Mouse (Mus musculus) cerebellum, postnatal 14 days (tissue): Measurements from ENCODE around the gene Ccdc154.

Experiments
- DNase-seq, 2 experiments: peaks; one replicate each; pipeline ENCODE4 v3.0.0; 2021; ENCODE audit warnings: mixed read lengths in 2 of 2

The Ccdc154 gene

GRCm38 (mm10) chr17:25184961-25185360 is 22.7 kb downstream of the Ccdc154 start:
- DNase-seq, result no peak

GRCm38 (mm10) chr17:25187784-25188149 is 25.5 kb downstream of the Ccdc154 start:
- DNase-seq, result no peak

DNA sequence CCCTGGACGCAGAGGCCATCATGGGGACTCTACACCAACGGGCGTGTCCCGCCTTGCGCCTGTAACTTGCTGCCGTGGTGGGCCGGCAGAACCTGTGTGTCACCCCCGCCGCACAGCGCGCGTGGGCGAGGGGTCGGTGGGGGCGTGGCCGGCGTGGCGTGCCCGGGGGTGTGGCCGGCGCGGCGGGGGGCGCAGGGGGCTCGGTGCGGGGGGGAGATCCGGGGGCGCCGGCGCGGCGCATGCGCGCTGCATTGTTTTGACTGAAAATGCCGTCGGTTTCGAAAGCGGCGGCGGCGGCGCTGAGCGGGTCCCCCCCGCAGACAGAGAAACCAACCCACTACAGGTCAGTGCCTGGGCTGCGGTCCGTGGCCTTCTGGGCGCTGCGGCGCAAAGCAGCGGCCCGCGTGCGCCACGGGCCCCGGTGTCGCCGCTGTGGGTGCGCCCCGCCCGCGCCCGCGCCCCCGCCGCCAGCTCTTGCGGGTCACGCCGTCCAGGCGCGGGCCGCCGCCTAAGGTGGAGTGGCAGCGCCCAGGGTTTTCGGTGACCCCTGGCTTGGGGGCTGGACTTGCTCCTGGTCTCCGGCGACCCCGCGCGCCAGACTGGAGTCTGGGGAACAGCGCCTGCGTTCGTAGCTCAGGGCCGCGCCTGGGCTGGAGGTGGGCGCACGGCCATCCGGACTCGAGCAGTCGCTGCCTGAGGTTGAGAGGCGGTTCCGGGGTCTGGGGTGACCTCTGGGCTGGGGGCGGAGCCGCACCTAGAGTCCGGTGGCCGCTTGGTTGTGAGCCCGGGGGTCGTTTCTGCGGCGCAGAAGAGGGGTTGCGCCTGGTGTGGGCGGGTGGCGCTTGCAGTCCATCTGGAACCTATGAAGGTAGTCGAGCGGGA is 26.1 kb downstream of the Ccdc154 start, which contains the start of gene Unkl:
Gene Unkl (plus strand): TSS at position 248 of the 882 bp plus-strand sequence.
- peak; percentile 82 to 86 for DNase-seq

- DNase-seq, result peak in 1 of 2 experiments; percentile 24
These were observed 26.8 kb downstream of the Ccdc154 start for GRCm38 (mm10) chr17:25189091-25189490.

DNA sequence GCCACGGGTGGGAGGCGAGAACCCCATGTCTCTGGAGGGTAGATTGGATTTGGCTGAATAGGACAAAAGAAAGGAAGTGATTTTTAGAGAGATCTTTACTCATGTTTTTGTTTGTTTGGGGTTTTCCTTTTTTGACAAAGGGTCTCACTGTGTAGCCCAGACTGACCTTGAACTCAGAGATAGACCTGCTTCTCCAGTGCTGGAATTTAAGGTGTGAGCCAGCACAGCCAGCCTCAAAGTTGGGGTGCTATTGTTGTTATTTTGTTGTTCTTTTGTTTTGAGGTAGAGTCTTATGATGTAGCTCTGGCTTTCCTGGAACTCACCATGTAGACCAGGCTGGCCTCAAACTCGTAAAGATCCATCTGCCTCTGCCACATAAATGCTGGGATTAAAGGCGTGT is 40.1 kb downstream of the Ccdc154 start:
- no peak for DNase-seq

- no peak for DNase-seq
These were observed 47.7 kb downstream of the Ccdc154 start for GRCm38 (mm10) chr17:25210006-25210405.

DNA sequence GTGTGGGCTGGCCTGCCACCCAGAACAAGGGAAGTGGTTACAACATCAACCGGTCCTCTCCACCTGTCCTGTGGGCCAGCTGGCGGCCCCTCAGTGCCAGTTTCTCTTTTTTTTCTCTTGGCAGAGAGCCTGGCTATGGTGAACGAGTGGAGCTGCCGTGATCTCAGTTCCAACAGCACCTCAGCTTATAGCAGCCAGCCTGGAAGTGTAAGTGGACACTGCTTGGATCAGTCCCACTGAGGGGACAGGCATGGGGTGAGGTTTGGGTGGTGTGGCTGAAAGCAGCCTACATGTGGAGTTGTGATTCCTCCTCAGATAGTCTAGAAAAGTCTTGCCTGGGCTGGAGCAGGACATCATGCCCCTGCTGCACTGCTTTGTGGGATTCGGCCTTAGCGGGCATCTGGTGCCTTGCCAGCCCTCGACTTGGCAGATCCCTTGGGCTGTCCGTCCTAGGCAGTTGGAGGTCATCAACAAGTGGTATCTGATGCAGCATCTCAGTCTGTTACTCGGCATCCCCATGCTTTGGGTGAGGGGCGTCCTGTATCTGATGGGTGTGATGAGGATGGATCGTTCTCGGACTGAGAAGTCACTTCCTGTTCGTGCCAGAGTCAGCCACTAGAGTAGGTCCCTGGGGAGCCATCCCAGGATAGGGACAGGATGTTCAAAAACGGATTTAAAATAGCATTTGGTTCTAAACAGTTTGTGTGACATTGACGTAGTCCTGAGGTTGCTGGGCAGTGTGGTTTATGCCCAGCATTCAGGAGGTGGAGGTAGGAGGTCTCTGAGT is 48.6 kb downstream of the Ccdc154 start:
- DNase-seq, result peak; percentile 76 to 82

DNA sequence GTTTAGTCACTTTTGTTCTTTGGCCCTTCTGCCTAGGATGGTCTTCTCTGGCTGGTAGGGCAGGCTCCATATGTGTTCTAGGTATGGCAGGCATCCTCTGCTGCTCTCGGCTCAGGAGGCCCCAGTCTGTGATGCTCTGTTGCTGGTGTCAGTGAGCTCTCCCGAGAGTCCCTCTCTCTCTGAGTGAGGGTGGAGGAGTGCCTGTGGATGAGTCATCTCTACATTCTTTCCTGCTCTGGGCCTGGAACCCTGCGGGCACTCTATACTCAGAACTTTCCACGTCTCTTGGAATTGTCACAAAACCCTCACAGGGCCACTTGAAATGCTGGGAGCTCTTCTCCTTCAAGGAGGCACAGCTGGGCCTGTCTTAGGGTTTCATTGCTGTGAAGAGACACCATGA is 49.4 kb downstream of the Ccdc154 start:
- DNase-seq, result no peak

- DNase-seq, result no peak
These were observed 53.2 kb downstream of the Ccdc154 start for GRCm38 (mm10) chr17:25215431-25215830.

GRCm38 (mm10) chr17:25218967-25219366 is 56.7 kb downstream of the Ccdc154 start:
- no peak for DNase-seq

DNA sequence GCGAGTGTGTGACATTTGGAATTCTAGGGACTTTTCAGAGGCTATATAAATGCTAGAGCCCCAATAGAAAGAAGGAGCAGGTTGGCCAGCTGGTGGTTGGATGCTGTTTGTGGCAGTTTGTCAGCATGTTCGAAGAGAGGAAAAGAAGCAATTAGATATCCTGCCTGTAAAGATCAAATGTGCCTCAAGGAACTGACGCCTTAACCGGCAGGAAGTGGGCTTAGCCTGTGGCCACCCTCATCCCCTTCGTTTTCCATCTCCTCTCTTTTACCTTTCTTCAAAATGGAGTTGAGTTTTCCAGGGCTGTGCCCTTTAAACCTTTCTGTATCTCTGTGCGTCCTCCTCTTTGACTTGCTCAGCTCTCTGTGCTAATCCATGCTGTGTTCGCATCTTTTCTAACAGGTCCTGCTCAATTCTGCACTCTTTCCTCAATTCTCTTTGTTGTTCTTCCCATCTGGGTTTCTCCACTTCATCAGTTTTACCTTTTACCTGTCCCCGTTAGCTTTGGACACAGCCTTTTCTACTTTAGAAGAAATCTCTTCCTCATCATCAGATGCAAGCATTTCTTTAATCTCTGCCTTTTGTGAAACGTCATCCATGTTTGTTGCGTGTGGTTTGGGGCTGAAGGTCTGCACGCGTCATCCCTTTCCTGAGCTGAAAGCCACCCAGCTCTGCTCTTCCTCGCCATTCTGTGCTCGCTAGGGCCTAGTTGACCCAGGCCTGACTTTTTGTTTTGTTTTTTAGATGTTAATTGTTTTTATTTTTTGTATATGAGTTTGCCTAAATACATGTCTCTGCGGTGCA is 57.4 kb downstream of the Ccdc154 start:
- no peak for DNase-seq

DNA sequence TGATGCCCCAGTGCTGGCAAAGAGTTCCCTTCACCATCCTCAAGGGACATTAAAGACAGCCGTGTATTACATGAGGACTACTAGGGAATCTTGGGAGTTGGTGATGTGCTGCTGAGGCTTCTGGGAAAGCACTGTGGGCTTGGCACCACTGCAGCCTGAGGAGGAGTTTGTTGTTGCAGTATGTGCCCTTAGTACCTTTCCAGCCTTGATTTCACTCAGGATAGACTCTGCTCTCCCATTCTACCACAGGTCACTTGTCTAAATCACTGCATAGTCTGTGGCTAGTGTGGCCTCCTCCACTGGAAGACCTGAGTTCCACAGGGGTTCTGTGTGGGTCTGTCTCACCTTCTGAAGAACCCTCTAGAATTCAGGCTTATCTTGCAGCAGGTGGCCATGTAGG is 58.5 kb downstream of the Ccdc154 start:
- no peak for DNase-seq
